Mouse (Mus musculus) erythroblast, embryonic 14.5 days (primary cell): ENCODE results near the gene Wsb1.

Experiments used
- GATA1 ChIP-seq: IDR thresholded peaks from 2 replicates; pipeline ENCODE4 v1.6.1; 2012; ENCODE audit warnings: low read length, inconsistent platforms, mixed read lengths
- TAL1 ChIP-seq: IDR thresholded peaks from 3 replicates; pipeline ENCODE4 v1.6.1; 2012; ENCODE audit warnings: low read length, inconsistent platforms, mixed read lengths

- TF ChIP-seq GATA1 = no peak
- no peak for TF ChIP-seq TAL1
Measured at GRCm38 (mm10) chr11:79224562-79225280, 29.8 kb downstream of the Wsb1 start.
